ENCODE assay signal across 9 mouse cellular contexts in genomic region chr4:149549221-149549925, GRCm38 (mm10). TPM values are rescaled to one million over a fixed set of nuclear protein-coding genes. Genes with fewer than 3 reads are reported as not detected.
DNase-seq lines count a peak whose midpoint lies in the region; ATAC-seq and TF ChIP-seq lines count a peak whose summit lies in the region.
"Had no signal": no experiment of that assay in that cellular context is flagged by ENCODE, and none has a peak within 500 bp of the region (broad histone marks: within the 10 kb centered on the region; RNA-seq: fewer than 3 reads in every experiment).

No protein-coding gene starts in this region.

- TF ChIP-seq CTCF in bone marrow macrophage, adult 2 months (IDR thresholded peaks at IDR 0.05; ENCODE audit: low read depth, low read length), result peak; percentile 75
- peak; percentile 97 for TF ChIP-seq CTCF in kidney, postnatal 0 days (IDR thresholded peaks at IDR 0.05; ENCODE audit: low read depth)

- H3K9me3 ChIP-seq in heart, embryonic 14.5 days (ENCODE audit: control insufficient read depth, low read length), result no peaks in the 10 kb centered on the region
- H3K9me3 ChIP-seq in kidney, postnatal 0 days (replicated peaks; ENCODE audit: low read length), result no peaks in the 10 kb centered on the region

- H3K4me3 ChIP-seq in bone marrow macrophage, adult 2 months (ENCODE audit: insufficient read depth, low read length), result no peak overlapping the region
- no peak overlapping the region for H3K4me3 ChIP-seq in heart, embryonic 14.5 days (ENCODE audit: control insufficient read depth in 1 of 2, insufficient read depth in 1 of 2, low read depth in 1 of 2, low read length in 2 of 2)
- no peak overlapping the region for H3K4me3 ChIP-seq in kidney, postnatal 0 days (replicated peaks; ENCODE audit: low read depth, low read length)
- H3K4me3 ChIP-seq: erythroblast, embryonic 14.5 days had no signal

- TF ChIP-seq POLR2A in bone marrow macrophage, adult 2 months (IDR thresholded peaks at IDR 0.05; ENCODE audit: borderline replicate concordance, low read depth, low read length), result no peak

- H3K9ac ChIP-seq in heart, embryonic 14.5 days (ENCODE audit: low read length), result no peak overlapping the region
- no peak overlapping the region for H3K9ac ChIP-seq in kidney, postnatal 0 days (ENCODE audit: low read depth, low read length)

- peak; percentile 70; the same call in 1 of the 2 replicates for ATAC-seq in erythroblast, adult 5-6 weeks (replicated peaks; ENCODE audit: low FRiP score, poor library complexity, severe bottlenecking)
- ATAC-seq in heart, embryonic 14.5 days (ENCODE audit: insufficient number of reproducible peaks, insufficient read depth, low FRiP score, low read depth), result peak; percentile 48; the same call in 1 of the 2 replicates
- 0 out of 2 replicates have a peak, but pooled peaks have one; percentile 40 for ATAC-seq in kidney, postnatal 0 days (replicated peaks; ENCODE audit: low FRiP score, low read depth)

- no peak overlapping the region for H3K27ac ChIP-seq in bone marrow macrophage, adult 2 months (ENCODE audit: insufficient read depth, low read depth, low read length)
- H3K27ac ChIP-seq in heart, embryonic 14.5 days (replicated peaks in 1 of 2; ENCODE audit: control insufficient read depth in 1 of 2, insufficient read depth in 1 of 2, low read depth in 2 of 2, low read length in 2 of 2), result no peak overlapping the region
- H3K27ac ChIP-seq in kidney, postnatal 0 days, result no peak overlapping the region

- H3K36me3 ChIP-seq in heart, embryonic 14.5 days (ENCODE audit: control insufficient read depth, insufficient read depth, low read length), result peaks cover 18% of the 10 kb centered on the region
- 0 out of 2 replicates have a peak, but pooled peaks cover 8% of the 10 kb centered on the region for H3K36me3 ChIP-seq in kidney, postnatal 0 days (ENCODE audit: insufficient read depth, low read length)
- no peaks in the 10 kb centered on the region for H3K36me3 ChIP-seq in splenic B cell, adult 2 months (ENCODE audit: control insufficient read depth, insufficient read depth, low read length, poor library complexity, severe bottlenecking)

- no peak overlapping the region for H3K4me2 ChIP-seq in heart, embryonic 14.5 days (ENCODE audit: low read length)
- no peak overlapping the region for H3K4me2 ChIP-seq in kidney, postnatal 0 days (ENCODE audit: low read length)

- 62% methylated on average over 9 of the region's 9 CpGs for WGBS in heart, embryonic 14.5 days
- WGBS in kidney, postnatal 0 days, result 64% methylated on average over 9 of the region's 9 CpGs

- H3K27me3 ChIP-seq in heart, embryonic 14.5 days (ENCODE audit: control insufficient read depth, insufficient read depth, low read length), result no peaks in the 10 kb centered on the region
- no peaks in the 10 kb centered on the region for H3K27me3 ChIP-seq in kidney, postnatal 0 days (ENCODE audit: insufficient read depth, low read length)
- no peaks in the 10 kb centered on the region for H3K27me3 ChIP-seq in splenic B cell, adult 2 months (ENCODE audit: control insufficient read depth, insufficient read depth, low read length, poor library complexity, severe bottlenecking)

- no peaks in the 10 kb centered on the region for H3K4me1 ChIP-seq in bone marrow macrophage, adult 2 months (ENCODE audit: control insufficient read depth, insufficient read depth, low read length)
- 0 out of 4 replicates have a peak, but pooled peaks cover 0 to 3% of the 10 kb centered on the region in 2 experiments for H3K4me1 ChIP-seq in heart, embryonic 14.5 days (ENCODE audit: control insufficient read depth in 2 of 2, insufficient read depth in 2 of 2, low read length in 2 of 2)
- no peaks in the 10 kb centered on the region for H3K4me1 ChIP-seq in kidney, postnatal 0 days (replicated peaks; ENCODE audit: insufficient read depth, low read length)

- peak; percentile 87 for DNase-seq in CD4-positive, CD25-positive, alpha-beta regulatory T cell, adult 2 months (ENCODE audit: low read depth, low spot score)
- peak; percentile 94 for DNase-seq in kidney, postnatal 0 days (ENCODE audit: low spot score)
- peak; percentile 67 for DNase-seq in liver
- peak; percentile 86 for DNase-seq in naive thymus-derived CD4-positive, alpha-beta T cell, adult 2 months (ENCODE audit: low read depth)
- DNase-seq in splenic B cell, adult 2 months (ENCODE audit: low read depth, low spot score), result peak; percentile 81

RNA-seq across cellular contexts. Expression of gene Ctnnbip1, which starts 31.3 kb away (rescaled TPM):
- polyA plus RNA-seq in bone marrow macrophage, adult 2 months (2012; ENCODE audit: insufficient read depth, insufficient read length, missing spikeins), result 16.2 and 18.8 TPM in 2 replicates
- 4.6 TPM in 1 of 2 replicates, not detected in the other for total RNA-seq in erythroblast, adult 5-6 weeks (2015; ENCODE audit: low replicate concordance)
- total RNA-seq in erythroblast, adult 5-6 weeks (2017; ENCODE audit: low replicate concordance), result 2.2 and 4.6 TPM in 2 replicates
- polyA plus RNA-seq in heart, embryonic 14.5 days (2014; fragmentation: Nextera tagmentation; extraction: Ambion mirVana), result 35.4 and 43.1 TPM in 2 replicates
- 63.3 and 66.3 TPM in 2 replicates for polyA plus RNA-seq in kidney, postnatal 0 days (2015; fragmentation: Nextera tagmentation; extraction: Ambion mirVana)

RNA-seq across cellular contexts. Expression of gene Clstn1, which starts 36.9 kb away (rescaled TPM):
- 0.85 and 1.4 TPM in 2 replicates for polyA plus RNA-seq in bone marrow macrophage, adult 2 months (2012; ENCODE audit: insufficient read depth, insufficient read length, missing spikeins)
- 0.58 and 1.3 TPM in 2 replicates for total RNA-seq in erythroblast, adult 5-6 weeks (2015; ENCODE audit: low replicate concordance)
- total RNA-seq in erythroblast, adult 5-6 weeks (2017; ENCODE audit: low replicate concordance), result 1.8 and 2.4 TPM in 2 replicates
- polyA plus RNA-seq in heart, embryonic 14.5 days (2014; fragmentation: Nextera tagmentation; extraction: Ambion mirVana), result 18.2 and 18.5 TPM in 2 replicates
- polyA plus RNA-seq in kidney, postnatal 0 days (2015; fragmentation: Nextera tagmentation; extraction: Ambion mirVana), result 40.7 and 43.9 TPM in 2 replicates
